In genomic region chr3:95672861-95673706, GRCm38 (mm10) we compare ENCODE assay signal across 8 mouse cellular contexts. TPM values are rescaled to one million over a fixed set of nuclear protein-coding genes. Genes with fewer than 3 reads are reported as not detected.
DNase-seq lines count a peak whose midpoint lies in the region; ATAC-seq lines count a peak whose summit lies in the region.

No protein-coding gene starts in this region.

- peaks cover 18% of the 10 kb centered on the region for H3K36me3 ChIP-seq in embryonic facial prominence, embryonic 12.5 days
- peaks cover 39% of the 10 kb centered on the region for H3K36me3 ChIP-seq in limb, embryonic 12.5 days

- peak overlapping the region; percentile 38; the same call in 1 of the 2 replicates for H3K9ac ChIP-seq in embryonic facial prominence, embryonic 12.5 days
- peak overlapping the region; percentile 58 for H3K9ac ChIP-seq in limb, embryonic 12.5 days (replicated peaks)

- 39% methylated on average over 10 of the region's 10 CpGs for WGBS in embryonic facial prominence, embryonic 12.5 days
- 29% methylated on average over 10 of the region's 10 CpGs for WGBS in limb, embryonic 12.5 days

- no peak overlapping the region for H3K4me3 ChIP-seq in embryonic facial prominence, embryonic 12.5 days
- H3K4me3 ChIP-seq in limb, embryonic 12.5 days (replicated peaks), result peak overlapping the region; percentile 28; the same call in 1 of the 2 replicates

- peaks cover 58% of the 10 kb centered on the region for H3K4me1 ChIP-seq in embryonic facial prominence, embryonic 12.5 days
- H3K4me1 ChIP-seq in limb, embryonic 12.5 days (replicated peaks), result peaks cover 56% of the 10 kb centered on the region

- no peak for ATAC-seq in embryonic facial prominence, embryonic 12.5 days (ENCODE audit: insufficient number of reproducible peaks, insufficient read depth, low FRiP score, low TSS enrichment)
- ATAC-seq in limb, embryonic 12.5 days (ENCODE audit: insufficient number of reproducible peaks, insufficient read depth, low FRiP score, low TSS enrichment, low read depth), result no peak
- no peak for ATAC-seq in frontal cortex, adult (ENCODE audit: low TSS enrichment)

- peak overlapping the region; percentile 36 for H3K4me2 ChIP-seq in embryonic facial prominence, embryonic 12.5 days (replicated peaks)
- H3K4me2 ChIP-seq in limb, embryonic 12.5 days, result peak overlapping the region; percentile 55

- no peaks in the 10 kb centered on the region for H3K9me3 ChIP-seq in embryonic facial prominence, embryonic 12.5 days
- peaks cover 5% of the 10 kb centered on the region; the same call in 1 of the 2 replicates for H3K9me3 ChIP-seq in limb, embryonic 12.5 days

- DNase-seq in kidney, postnatal 10 days, result peak; percentile 21
- DNase-seq in kidney, adult 18-20 months, result no peak
- peak; percentile 78 to 81 for DNase-seq in spleen, postnatal 36 days (ENCODE audit: low spot score in 2 of 2)
- DNase-seq in right cerebral cortex, postnatal 25 days, result no peak
- DNase-seq in ovary, postnatal 10 days (ENCODE audit: low spot score), result no peak

- no peaks in the 10 kb centered on the region for H3K27me3 ChIP-seq in embryonic facial prominence, embryonic 12.5 days
- no peaks in the 10 kb centered on the region for H3K27me3 ChIP-seq in limb, embryonic 12.5 days

- peak overlapping the region; percentile 93 for H3K27ac ChIP-seq in embryonic facial prominence, embryonic 12.5 days
- peak overlapping the region; percentile 98 for H3K27ac ChIP-seq in limb, embryonic 12.5 days

RNA-seq across cellular contexts. Expression of gene Mcl1, which starts 14.5 kb away (rescaled TPM):
- 69.8 and 74.0 TPM in 2 replicates for polyA plus RNA-seq in embryonic facial prominence, embryonic 12.5 days (2016; fragmentation: Nextera tagmentation; extraction: Ambion mirVana)
- 69.9 and 75.7 TPM in 2 replicates for polyA plus RNA-seq in limb, embryonic 12.5 days (2016; fragmentation: Nextera tagmentation; extraction: Ambion mirVana)

RNA-seq across cellular contexts. Expression of gene Adamtsl4, which starts 14.6 kb away (rescaled TPM):
- polyA plus RNA-seq in embryonic facial prominence, embryonic 12.5 days (2016; fragmentation: Nextera tagmentation; extraction: Ambion mirVana), result 1.5 and 1.6 TPM in 2 replicates
- polyA plus RNA-seq in limb, embryonic 12.5 days (2016; fragmentation: Nextera tagmentation; extraction: Ambion mirVana), result 0.71 and 1.4 TPM in 2 replicates

RNA-seq across cellular contexts. Expression of gene Ensa, which starts 48.3 kb away (rescaled TPM):
- 85.4 and 85.7 TPM in 2 replicates for polyA plus RNA-seq in embryonic facial prominence, embryonic 12.5 days (2016; fragmentation: Nextera tagmentation; extraction: Ambion mirVana)
- 82.6 and 90.0 TPM in 2 replicates for polyA plus RNA-seq in limb, embryonic 12.5 days (2016; fragmentation: Nextera tagmentation; extraction: Ambion mirVana)

Comparison
In these comparisons a context has a peak if more than half of its experiments do, and no peak if none do; other contexts are left out.
1. DNase-seq: peak in kidney, postnatal 10 days (single experiment) and spleen, postnatal 36 days (2 of 2); none in kidney, adult 18-20 months (single experiment), right cerebral cortex, postnatal 25 days (single experiment) and ovary, postnatal 10 days (single experiment).